Mouse (Mus musculus) adrenal gland, adult (tissue): ENCODE data around the gene Stk32b.

Source experiments
- DNase-seq, 2 experiments: peaks; one replicate each; pipeline ENCODE4 v3.0.0; 2022 to 2023; ENCODE audit warnings: low spot score in 1 of 2; ENCODE audit not compliant: inconsistent age in 2 of 2

Gene Stk32b

DNA sequence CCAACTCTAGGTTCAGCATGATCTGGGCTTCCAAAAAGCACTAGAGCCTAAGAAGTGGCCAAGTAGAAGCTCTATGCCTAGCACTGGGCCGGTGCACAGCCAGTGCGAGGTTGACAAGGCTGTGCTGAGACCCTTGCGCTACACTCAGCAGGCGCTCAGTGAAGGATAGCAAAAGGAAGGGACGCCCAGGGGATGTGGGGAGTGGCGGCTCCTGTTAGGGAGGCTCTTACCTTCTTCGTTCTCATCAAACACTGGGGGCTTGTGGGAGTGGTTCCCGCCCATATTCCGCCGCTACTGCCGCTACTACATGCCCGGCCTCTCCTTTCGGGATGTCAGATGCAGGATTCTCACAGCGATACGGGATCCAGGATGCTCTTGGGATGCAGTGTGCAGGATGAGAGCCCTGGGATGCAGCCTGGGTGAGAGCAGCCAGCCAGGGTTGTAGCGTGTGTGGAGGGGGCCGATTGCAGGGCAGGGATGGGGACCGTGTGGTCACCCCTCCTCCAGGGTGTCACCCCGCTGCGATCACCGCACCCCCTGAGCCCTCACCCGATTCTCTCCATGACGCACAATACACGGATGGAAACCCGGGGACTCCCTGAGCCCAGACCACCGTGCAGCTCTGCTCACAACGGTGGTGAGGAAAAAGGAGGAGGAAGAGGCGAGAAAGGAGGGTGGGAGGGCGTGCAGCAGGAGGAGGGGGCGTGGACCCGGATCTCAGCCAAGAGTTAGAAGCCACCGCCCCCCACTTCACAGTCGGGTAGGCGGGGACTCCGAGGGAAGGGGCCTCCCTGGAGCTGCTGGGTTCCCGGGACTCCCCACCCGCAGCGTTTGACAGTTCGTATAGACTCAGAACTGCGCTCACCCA is at the start of gene Stk32b:
TSS of gene Stk32b (minus strand) at position 667 of the 868 bp plus-strand sequence.
- DNase-seq = peak in 1 of 2 experiments; percentile 26

DNA sequence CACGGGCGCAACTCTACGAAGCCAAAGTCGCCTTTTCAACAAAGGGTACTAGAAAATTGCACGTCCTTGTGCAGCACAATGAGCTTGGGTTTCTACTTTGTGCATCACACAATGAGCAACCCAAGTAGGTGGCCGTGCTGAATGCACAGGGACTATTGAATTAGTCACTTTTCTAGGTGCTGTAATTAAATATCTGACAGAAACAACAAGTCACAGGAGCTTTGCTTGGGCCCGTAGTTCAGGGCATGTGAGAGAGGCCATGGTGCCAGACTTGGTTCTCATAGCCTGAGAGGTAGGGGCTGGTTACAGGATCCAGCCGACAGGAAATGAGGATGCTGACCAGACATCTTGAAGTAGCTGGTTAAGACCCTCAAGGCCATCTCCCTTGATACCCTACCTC is 48.9 kb upstream of the Stk32b start:
- no peak for DNase-seq

DNA sequence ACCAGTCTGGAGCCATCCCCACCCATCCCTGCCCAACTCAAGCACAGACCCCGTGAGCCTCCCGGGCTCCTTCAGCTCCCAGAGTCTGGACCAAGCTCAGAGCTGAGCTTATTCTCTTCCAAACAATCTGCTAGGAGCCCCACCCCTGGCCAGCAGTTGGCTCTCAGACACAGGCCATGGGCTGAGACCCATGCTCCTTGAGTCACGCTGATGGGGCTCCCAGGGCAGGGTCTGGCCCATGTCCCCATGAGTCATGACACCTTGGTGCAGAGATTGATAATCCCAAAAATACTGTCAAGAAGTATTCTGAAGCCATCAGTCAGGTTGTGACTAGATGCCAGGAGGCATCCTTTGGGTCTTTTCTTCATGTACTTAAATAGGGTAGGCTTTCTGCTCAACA is 45.1 kb upstream of the Stk32b start:
- no peak for DNase-seq

DNA sequence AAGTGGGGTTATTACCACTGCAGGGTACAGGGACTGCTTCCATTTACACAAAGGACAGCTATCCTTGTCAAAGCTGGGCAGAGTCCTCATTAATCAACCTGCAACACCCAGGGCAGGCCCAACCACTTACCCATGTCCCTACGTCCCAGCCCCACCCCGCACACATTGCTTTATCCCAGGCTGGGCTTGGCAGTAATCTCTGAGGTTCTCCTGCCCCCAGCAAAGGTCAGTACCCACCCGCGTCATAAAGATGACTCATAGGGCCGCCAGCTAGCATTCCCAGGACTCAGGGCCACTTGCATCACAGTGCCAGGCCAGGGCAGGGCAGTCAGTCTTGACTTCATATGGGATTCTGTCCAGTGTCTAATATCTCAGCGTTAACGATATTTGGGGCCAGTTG is 36.4 kb upstream of the Stk32b start:
- peak; percentile 93 to 96 for DNase-seq

DNA sequence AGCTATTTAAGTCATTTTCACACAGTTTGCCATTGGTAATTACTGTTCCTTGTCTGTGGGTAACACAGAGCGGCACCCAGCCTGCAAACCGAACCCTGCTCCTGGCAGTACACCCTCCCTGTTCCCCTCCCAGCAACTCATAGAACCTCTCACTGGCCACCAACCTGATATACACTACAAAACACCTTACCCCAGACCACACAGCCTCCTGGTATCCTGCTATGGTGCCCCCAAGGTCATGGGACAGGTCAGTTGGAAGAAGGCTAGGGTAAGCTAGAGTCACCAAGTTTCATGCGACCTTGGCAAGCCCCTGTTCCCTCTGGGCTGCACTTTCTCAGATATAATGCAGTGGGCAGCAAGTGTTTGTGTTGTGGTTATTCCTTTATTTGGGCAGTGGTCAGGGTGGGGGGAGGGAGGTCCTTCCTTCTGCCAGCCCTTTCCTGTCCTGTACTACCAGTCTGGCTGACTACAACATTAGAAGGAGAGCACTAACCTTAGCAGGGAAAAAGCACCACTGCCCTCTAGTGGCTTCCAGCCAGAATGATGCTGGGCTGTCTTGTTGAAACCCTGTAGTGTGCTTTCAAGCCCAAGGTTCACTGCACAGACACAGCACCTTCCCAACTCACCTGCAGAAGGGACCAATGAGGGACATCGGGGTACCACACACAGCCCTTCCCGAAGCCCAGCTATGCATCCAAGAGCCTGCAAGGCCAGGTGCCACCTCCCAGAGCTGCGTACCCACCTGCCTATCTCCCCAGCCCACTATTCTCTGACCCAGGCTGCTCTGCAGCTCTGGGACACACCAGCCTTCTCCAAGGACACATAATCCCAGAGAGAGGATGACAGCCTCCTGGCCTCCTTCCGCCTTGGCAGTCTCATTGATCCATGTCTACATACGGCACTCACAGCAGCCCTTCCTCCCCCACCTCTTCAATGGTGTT is 35.3 kb upstream of the Stk32b start:
- DNase-seq = peak; percentile 81 to 91

DNA sequence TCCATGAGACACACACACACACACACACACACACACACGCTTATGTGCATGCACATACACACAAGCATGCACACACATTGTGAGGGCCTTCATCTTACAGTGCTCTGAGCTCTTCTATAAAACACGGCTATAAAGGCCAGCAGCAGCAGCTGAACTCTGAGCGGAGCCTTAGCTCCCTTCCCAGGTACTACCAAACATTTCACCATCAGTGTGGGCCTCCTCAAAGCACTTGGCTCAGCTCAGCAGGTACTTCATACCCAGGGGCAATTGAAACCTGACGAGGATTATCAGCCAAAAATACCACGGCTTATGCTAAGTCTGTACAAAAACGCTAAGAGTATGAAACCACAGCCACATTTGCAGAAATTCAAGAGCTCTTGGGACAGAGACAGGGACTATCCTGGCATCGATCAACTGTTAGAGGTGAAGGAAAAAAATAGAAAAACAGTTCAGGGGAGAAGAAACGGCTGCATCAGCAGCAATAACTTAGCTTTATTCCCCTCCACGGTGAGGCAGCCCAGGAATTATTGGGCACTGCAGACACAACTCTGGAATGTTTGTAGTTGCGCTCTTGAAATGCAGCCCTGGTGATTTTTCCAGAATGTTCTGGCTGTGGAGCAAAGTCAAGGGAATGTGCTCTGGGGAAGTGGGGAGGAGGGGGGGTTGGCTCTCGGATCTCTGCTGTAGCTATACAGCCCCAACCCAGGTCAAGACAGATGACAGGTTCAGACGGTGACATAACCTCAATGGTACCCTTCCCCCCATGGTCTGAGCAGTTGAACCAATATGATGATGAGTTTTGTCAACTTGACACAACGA is 27.1 kb upstream of the Stk32b start:
- DNase-seq = no peak

DNA sequence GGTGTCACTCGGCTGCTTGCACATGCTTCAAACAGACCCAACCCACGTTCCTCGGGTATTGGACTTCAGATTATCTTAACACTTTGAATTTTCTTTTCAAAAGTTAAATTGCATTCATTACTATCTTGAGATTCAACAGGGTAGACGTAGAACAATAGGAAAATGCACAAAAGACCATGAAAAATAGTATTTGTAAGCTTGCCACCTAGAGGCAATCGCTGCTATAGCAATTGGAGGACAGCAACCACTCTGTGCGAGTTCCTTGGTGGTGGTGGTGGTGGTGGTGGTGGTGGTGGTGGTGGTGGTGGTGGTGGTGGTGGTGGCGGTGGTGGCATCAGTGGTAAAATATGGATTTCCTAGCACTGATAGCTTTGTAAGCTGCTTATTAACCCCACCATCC is 19.2 kb upstream of the Stk32b start:
- DNase-seq = no peak

DNA sequence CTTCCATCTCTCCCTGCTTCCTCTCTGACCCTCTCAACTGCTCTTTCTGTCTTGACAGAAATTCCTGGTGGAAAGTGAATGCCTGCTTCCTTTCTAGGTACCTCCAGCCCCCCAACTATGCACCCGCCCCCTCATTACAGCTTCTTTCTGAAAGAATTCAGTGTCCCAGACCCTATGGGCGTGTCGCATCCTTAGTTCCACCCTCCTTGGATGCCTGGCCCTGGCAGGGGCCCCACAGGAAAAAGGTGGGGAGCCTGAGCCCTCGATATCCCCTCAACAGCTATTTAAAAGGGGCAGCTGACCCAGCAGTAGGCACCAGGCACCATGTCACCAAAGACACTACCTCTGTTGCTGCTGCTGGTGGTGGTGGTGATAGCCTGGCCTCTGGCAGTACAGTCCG is 18.3 kb upstream of the Stk32b start, which contains the start of gene Cytl1:
TSS of gene Cytl1 (plus strand) at position 296 of the 400 bp plus-strand sequence.
- no peak for DNase-seq

DNA sequence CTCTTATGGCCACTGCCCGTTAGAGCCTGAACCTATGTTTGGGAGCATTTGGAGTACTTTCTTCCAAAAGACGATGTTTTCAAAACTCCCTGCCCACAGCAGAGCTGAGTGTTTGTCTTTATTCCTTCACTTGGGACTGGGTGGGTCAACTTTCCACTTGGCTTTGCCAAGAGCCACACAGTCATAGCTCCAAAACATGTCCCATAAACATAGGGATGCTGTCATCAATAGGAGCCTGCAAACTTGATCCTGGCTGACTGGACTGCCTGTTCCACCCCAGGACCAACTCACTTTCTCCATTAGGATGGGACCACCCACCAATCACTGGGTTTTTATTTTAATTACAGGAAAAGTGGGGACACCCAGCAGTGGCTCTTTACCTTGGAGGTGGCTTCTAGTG is 13.8 kb upstream of the Stk32b start:
- no peak for DNase-seq

DNA sequence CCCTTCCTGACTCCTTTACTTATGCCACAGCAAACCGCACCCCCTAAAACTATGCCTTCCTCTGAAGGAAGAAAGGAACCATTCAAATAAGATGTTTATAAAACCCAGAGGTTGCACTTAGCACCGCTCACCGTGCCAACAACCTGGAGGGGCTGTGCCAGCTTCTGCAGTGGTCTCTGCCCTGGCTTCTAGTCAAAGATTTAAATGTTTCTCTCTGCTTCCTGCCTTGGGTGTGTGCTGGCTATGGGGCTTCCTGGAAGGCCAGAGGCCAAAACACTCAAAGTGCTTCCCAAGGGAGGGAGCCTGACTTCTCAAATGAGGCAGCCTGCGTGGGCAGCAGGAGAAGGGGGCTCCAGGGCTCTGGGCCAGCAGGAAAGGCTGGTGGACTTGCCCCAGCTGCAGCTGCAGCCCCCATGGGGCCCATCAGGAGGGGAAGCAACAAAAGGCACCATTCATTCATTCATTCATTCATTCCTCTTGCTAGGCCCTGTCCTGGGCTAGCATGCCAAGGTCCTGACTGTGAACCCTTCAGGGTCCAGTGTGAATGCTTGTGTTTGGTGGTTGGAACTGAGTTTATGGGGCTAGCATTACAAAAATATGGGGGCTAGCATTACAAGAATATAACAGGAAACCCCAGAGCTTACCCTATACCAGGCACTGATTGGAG is 8.4 kb upstream of the Stk32b start:
- no peak for DNase-seq

DNA sequence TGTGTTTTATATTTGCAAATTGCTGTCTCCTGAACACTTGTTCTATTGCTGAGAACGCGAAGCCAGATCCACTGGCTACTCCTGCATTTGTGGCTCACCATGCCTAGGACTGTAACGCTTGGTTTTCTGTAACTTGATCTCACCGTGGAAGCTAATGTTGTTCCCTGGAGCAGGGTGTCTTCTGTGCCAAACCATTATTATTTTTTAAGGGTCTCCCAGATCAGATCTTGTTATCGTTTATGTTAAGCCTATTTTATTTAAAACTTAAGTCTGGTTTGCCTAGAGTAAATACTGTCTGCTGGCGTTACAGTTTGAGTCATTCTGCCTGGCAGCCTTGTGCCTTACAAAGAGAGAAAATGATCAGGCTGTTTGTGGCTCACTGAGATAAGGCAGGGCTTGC is 3.7 kb upstream of the Stk32b start:
- no peak for DNase-seq

DNA sequence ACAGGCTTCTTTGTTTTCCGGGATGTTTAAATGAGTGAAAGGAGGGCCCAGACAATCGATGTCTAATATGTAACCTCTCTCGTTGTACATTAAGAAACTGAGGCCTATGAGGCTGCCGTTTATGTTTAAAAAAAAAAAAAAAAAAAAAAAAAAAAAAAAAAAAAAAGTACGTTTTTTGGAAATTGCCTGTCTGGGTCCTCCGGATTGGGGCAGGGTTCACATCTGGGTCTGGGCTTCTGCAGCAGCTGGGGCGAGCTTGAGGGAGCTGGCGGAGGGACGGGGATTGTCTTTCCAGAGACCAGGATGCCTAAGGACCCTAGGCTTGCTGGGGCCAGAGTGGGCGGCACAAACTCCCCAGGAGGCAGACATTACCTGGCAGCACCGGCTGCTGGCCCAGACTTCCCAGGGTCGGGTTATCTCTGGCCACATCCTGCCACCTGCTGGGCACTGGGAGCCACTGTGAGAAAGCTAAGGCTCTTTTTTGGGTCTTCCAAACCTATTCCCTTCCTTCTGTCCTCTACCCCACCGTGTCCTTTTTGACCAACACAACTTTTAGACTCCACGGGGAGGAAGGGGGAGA is 503 bp upstream of the Stk32b start:
- peak; percentile 39 to 67 for DNase-seq

DNA sequence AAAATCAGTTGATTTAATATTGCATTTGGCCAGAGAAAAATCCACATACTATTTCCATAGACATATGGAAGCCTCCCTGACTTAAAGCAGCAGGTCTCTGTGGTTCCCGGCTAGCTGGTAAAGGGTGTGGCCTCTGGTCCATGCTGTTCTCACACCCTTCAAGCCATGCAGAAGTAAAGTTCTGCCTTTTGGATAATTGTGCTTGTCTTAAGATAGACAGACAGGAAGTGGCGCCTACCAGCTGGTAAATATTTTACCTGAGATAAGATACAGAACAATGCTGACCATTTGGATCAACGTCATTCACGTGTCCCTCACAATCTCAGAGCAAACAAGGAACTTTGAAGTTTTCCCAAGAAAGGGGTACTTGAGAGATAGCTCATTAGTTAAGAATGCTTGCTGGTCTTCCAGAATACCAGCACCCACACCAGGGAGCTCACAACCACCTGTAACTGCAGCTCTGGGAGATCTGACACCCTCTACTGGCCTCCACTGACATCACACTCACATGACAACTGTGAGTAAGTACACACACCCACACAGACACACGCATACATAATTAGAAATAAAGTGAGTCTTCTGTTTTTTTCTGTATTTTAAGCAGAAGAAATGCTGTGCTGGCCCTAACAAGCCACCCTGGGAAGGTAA is 7.6 kb downstream of the Stk32b start:
- DNase-seq = no peak

DNA sequence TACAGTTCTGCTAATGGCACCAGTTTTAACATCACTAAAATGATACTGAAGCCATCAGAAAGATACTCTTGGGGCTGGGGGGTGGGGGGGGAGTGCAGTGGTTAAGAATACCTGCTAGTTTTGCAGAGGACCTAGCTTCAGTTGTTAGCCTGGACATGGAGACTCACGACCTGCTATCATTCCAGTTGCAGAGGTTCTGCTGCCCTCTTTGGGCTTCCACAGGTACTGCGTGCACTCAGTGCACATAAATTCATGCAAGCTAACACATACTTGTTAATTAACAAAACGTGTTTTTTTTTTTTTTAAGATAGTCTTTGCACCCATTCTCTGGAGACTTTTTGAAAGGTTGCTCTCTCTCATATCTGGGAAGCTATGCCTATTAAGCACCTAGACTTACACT is 8.8 kb downstream of the Stk32b start:
- no peak for DNase-seq

DNA sequence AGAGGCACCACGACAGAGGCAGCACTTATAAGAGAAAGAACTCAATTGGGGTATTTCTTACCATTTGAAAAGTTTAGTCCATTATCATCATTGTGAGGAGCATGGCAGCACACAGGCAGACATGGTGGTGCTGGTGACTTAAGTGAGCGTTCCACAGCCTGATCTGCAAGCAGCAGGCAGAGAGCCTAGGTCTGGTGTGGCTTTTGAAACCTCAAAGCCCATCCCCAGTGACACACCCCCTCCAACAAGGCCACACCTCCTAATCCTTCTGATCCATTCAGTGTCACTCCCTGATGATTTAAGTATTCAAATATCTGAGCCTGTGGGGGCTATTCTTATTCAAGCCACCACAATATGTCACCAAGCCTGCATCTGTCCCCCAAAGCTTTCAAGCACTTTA is 12.0 kb downstream of the Stk32b start:
- no peak for DNase-seq

DNA sequence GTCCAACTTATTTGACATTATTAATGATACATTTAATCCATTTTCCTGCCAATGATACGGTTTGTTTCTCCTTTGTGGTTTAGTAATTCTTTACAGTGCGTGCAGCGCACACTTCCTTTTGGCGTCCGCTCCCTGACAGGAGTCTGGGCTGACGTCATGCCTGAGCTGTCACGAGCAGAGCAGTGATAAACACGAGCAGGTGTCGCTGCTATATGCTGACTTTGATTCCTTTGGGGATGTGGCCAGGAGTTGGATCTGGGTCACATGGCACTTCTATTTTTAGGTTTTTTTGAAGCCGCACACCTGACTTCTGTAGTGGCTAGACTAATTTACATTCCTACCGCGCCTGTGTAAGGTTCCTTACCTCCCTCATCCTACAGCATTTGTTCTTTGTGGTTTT is 17.2 kb downstream of the Stk32b start:
- no peak for DNase-seq

DNA sequence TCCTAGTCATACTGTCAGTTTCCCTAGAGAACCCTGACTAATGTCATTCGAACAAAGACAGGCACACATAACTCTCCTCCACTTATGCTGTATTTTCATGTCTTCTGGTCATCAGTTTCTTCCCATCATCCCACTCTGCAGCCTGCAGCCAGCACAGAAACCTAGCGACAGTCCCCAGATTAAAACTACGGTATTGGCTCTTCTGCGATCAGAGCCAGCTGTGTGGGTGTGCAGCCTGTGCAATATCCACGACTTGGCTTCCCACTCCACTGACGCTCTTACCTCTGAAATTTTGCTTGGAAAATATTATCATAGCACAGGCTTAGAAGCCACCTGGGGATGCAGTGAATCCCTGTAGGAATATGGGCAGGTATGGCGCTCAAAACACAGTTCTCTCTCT is 19.7 kb downstream of the Stk32b start:
- no peak for DNase-seq

DNA sequence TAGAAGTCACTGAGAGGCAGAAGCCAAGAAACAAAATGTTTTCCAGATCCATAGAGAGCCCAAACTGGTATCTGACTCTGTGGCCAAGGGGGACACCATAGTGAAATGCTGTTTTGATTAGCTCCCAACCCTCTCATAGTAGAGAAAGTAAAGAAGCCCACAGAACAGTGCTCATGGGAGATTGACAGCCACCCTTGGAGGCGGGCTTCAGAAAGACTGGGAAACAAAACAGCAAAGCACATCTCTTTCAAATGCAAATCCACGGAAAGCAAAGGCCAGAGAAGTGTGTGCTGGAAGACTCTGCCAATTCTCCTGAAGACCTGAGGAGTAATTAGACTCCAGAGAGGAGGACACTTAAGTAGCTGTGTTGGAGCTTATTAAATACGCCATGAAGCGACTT is 21.2 kb downstream of the Stk32b start:
- no peak for DNase-seq

DNA sequence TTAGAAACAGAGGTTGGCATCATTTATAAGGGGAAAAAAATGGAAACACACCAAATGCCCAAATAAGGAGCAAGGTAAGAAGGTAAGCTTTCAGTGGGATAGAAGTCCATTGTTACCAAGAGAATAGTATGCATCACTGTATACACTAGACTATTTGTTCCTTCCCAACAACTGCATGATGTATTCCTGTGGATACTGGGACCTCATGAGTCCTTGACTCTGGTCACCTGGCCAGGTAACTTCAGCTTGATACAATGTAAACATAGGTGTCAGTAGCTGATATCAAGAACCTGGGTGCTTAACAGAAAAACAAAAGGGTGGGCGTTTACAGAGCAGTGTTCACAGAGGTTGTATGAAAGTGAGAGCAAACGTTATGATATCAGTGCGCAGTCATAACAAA is 24.2 kb downstream of the Stk32b start:
- no peak for DNase-seq

DNA sequence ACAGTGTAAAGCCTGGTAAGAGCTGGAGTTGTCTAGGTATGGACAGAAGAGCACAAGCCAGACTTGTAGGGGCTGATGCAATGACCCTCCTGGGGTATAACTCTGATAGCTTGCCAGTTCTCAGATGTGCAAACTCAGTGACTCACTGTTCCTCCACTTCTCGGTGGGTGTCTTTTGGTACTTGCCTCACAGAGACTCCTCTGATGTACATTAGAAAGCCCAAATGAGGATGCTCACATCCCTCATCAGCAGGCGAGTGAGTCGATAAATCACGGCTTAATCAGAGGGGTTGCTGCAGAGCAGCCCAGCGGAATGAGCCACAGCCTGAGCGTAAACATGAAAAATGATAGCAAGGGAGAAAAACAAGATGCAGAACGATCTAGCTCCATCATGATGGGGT is 46.2 kb downstream of the Stk32b start:
- DNase-seq = no peak
